Mouse (Mus musculus) gastrocnemius, postnatal 14 days (tissue): ENCODE results near the gene Evpl. TPM values are rescaled to one million over a fixed set of nuclear protein-coding genes. Genes with fewer than 3 reads are reported as not detected.
A peak's percentile ranks its signal among the peaks of the same experiment; 100 is the strongest.

Source experiments
- DNase-seq: peaks from one replicate; pipeline ENCODE4 v3.0.0; 2021; ENCODE audit warnings: mixed read lengths
- intact Hi-C: fragments of 180-260 bp; cut with DNase I; formaldehyde crosslinking; loops from one replicate; pipeline ENCODE4 v1.15.1; 2025; ENCODE audit warnings: low total_unique reads
- total RNA-seq, 2 experiments: library from RNA; stranded (reverse); gene quantifications; 2 replicates each; pipeline ENCODE4 v1.2.3; 2021

Gene Evpl
- total RNA-seq, 2 experiments from 2014 or later, result 0.09 to 0.14 TPM

DNA sequence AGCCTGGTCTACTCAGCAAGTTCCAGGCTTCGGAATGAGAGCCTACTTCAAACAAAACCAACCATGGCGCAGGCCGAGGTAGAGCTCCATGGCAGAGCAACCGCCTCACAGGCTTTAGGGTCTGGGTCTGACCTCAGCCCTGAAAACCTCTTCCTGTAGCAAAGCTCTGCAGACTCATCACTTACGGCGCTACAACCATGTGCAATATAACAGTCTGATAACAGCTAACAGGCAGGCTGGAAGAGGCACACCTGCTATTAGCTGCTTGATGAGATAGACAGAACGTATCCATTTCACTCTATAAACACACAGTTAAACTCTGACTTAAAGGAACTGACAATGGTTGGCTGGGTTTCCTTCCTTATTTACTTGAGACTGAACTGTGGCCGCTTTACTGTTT, 21.6 kb upstream of the Evpl start:
- no peak for DNase-seq
- intact Hi-C loops, result no loop called here

DNA sequence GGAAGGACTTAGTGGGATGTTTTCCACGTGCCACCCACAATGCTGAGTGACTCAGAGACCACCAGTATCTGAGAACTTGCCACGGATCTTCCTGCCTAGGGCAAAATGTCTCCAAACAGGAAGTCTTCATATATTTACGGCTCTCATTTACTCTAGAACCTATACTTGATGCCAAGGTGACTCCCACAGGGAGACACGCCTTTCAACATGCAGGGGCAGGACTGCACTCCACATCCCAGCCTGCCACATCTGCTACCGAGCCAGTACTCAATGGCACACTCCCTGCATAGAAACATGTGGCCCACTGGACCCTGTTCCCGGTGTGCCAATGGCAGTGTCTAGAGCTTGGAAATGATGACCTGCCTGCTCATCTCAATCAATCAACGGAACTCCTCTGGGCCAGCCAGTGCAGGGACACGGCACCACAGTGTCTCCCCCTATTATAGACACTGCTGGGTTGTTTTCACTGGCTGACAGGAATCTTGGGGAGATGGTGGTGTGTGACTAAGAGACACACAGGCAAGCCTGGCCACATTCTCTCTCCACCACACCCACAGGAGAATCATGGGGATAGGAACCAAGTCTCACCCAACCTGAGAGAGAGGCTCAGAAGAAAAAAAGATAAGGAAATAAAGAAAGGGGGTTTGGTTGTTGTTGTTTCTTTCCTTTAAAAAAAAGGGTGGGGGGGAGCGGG, 18.3 kb upstream of the Evpl start:
- intact Hi-C loops, result no loop called here

DNA sequence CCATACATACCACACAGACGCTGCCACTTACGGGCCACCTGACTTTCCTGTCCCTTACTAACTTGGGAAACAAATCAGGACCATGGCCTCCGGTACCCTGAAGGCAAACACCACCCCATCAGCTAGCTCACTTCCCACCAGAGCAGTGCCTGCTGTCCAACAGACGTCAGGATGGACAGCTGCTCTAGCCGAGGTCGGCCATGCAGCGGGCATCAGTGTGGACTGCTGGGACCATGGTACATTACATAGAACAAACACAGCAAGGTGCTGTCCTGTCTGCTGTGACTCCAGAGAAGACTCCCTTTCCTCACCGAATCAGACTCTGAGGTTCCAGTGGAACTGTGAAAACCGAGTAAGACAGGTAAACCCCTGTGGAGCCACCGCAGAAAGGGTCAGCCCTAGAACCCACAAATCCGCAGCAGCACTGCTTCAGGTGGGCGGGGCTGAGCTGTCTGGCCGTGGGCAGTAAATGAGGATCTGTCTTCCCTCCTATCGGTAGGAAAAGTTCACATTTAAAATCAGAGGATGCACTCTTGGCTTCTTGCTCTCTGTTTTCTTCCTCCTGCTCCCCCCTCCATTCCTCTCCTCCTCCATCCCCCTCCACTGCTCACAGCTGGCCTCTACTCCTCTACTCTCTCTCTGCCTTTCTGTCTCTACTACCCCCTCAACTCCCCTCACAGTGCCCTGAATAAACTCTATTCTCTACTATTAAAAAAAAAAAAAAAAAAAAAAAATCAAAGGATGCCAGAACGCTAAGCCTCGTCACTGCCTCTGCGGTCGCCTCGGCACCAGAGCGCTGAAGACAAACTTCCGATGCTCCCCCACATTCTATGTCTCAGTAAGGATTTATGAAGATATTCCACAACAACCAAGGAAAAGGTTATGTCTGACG, 17.5 kb upstream of the Evpl start:
- DNase-seq, result no peak
- intact Hi-C loops, result no loop called here

More for the DNA sequence above, 18.3 kb upstream of the Evpl start:
- DNase-seq, result no peak

DNA sequence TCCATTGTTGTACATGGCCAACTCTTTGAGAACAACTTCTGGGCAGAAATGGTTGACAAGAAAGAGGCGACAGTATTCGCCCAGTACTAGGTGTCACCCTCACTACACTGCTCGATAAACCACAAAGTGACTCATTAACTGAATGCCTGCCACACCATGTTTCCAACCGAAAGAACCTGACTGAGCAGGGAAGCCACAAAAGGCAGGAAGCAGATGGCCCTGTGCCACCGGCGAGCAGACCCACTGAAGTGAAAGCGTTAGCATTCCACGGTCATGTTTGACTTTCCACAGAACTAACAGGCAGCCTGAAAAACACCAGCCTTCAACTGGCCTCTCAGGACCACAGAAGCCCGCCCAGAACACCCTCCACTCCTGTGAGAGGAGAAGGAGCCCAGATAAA, 16.8 kb upstream of the Evpl start:
- intact Hi-C loops, result no loop called here
- no peak for DNase-seq

- intact Hi-C loops, result no loop called here
- DNase-seq, result no peak
Measured at GRCm38 (mm10) chr11:116253076-116253600, 15.3 kb upstream of the Evpl start.

DNA sequence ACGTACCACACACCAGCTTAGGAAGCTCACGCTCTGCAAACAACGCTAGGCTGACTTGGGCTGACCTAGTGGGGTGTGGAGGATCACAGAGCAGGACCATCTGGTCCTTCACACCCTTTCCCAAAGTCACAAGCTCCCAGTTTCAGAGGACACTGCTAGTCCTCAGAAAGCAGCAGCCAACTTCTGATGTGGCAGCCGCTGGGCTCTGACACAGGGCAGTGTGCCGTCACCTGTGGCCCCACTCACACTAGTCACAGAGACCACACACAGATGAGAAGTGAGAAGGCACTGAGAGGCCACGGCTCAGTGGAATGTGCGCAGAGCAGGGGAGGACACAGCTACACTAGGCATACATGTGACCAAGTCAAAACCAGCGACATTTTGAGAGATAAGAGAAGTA, 13.0 kb upstream of the Evpl start:
- intact Hi-C loops, result no loop called here
- no peak for DNase-seq

GRCm38 (mm10) chr11:116247502-116248222, 9.8 kb upstream of the Evpl start:
- intact Hi-C loops, result no loop called here
- DNase-seq, result no peak

DNA sequence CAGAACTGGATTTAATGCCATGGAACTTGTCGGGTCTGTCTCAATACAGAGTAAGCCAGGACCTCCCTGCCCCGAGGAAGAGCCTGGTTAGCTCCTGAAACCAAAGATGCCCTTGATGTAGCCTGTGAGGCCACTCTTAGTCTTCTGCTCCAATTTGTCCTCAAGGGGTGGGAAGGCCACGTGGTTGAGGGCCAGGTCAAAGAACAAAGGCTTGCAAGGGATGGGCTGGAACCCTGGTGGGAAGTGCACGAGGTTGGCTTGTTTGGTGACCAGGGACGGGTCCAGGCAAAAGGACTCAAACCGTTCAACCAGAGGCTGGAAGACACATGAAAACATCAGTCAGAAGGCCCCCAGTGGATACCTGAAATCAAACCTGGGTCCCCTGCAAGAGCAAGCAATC, 7.7 kb upstream of the Evpl start:
- intact Hi-C loops, result no loop called here

GRCm38 (mm10) chr11:116244580-116244979, 6.7 kb upstream of the Evpl start:
- intact Hi-C loops, result no loop called here
- DNase-seq, result no peak

More for the DNA sequence above, 7.7 kb upstream of the Evpl start:
- no peak for DNase-seq

DNA sequence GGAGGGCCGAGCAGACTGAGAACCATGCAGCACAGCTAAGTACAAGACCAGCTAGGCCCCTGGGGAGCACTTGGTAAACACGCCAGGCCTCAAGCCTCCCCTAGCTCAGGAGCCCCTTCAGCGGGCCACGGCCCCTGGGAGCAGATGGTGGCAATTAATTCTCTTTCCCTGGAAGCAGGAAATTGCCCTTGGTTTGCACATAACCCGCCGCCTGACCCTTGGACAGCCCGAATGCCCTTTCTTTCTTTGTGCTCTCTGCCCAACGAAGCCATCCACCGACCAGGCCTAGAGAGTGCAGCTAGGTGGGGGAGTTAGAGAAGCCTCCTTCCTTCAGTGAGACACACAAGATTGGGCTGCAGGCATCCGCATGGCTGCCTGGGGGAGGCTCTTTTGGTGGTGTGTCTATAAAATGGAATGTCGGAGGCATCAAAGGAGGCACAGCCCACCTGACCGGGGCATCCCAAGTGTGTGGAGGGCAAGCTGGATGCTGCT, 3.9 kb upstream of the Evpl start:
- intact Hi-C loops, result no loop called here
- DNase-seq, result no peak

- intact Hi-C loops, result no loop called here
- DNase-seq, result no peak
Measured at GRCm38 (mm10) chr11:116239797-116240196, 1.9 kb upstream of the Evpl start.

DNA sequence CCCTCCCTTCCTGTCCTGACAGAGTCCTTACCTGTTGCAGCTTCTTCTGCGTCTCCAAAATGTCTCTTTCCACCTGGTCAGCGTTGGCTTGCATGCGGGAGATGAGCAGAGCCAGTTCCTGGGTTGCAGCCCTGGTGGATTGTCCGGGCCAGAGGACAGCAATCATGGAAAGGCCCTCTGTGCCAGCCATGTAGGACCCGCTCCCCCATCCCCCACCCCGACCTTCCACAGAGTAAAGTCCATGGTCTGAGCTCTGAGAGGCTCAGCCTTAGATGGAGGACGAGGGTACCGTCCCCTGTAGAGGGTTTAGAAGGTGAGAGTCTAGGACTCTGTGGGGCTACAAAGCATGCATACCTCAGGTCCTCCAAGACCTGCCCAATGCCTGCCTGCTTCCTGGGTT, 3.0 kb downstream of the Evpl start:
- intact Hi-C loops, result loop anchor here (2.0 kb wide), 1 partner anchor 52 kb away; no protein-coding TSS in a partner anchor

DNA sequence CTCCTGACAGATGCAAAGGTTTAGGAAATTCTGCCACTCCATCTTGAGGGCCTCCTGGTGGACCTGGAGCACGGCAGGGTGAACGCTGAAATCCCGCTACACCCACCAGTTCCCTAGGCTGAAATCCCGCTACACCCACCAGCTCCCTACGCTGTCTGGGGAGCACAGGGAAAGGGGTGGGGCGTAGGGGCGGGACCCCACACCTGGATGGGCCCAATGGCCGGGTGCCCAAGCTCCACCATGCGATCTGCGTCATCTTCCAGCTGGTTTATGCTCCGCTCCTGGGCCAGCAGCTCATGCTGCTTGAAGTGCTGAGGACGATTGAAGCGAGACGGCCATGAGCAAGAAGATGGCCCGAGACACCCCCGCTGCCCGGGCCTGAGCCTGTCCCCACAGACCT, 5.5 kb downstream of the Evpl start:
- intact Hi-C loops, result no loop called here
- no peak for DNase-seq

More for the DNA sequence above, 3.0 kb downstream of the Evpl start:
- DNase-seq, result no peak

GRCm38 (mm10) chr11:116228699-116229098, 9.2 kb downstream of the Evpl start:
- intact Hi-C loops, result loop anchor here (5.0 kb wide), 1 partner anchor 234 kb away; no protein-coding TSS in a partner anchor
- DNase-seq, result no peak

DNA sequence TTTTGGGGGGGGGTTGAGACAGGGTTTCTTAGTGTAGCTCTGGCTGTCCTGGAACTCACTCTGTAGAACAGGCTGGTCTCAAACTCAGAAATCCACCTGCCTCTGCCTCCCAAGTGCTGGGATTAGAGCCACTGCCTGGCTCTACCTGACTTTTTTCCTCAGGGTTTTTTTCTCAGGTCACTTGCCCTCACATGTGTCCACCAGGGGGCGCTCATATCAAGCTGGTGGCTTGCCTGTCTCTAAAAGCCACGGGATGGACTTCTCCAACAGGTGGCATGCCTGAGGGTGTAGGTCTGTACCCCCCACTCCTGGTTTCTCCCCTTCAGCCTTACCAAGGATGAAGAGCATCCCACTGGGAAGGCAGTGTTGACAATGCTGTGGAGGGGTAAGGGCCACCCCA, 11.5 kb downstream of the Evpl start:
- intact Hi-C loops, result loop anchor here (2.0 to 5.0 kb wide), 2 partner anchors 68 to 236 kb away; no protein-coding TSS in a partner anchor
- DNase-seq, result peak; percentile 85

DNA sequence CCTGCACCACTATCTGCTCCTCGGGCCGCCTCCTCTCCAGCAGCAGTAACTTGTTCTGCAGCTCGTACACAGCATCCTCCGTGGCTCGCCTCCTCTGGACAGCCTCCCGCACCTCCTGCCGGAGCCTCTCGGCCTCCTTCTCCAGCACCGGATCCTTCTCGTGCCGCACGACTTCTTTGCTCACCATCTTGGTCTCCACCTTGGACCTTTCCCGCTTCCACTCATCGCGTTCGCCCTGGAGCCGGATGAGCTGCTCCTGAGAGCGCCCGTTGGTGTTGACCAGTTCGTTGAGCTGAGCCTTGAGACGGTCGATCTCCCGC, 15.2 kb downstream of the Evpl start:
- intact Hi-C loops, result no loop called here
- DNase-seq, result no peak

DNA sequence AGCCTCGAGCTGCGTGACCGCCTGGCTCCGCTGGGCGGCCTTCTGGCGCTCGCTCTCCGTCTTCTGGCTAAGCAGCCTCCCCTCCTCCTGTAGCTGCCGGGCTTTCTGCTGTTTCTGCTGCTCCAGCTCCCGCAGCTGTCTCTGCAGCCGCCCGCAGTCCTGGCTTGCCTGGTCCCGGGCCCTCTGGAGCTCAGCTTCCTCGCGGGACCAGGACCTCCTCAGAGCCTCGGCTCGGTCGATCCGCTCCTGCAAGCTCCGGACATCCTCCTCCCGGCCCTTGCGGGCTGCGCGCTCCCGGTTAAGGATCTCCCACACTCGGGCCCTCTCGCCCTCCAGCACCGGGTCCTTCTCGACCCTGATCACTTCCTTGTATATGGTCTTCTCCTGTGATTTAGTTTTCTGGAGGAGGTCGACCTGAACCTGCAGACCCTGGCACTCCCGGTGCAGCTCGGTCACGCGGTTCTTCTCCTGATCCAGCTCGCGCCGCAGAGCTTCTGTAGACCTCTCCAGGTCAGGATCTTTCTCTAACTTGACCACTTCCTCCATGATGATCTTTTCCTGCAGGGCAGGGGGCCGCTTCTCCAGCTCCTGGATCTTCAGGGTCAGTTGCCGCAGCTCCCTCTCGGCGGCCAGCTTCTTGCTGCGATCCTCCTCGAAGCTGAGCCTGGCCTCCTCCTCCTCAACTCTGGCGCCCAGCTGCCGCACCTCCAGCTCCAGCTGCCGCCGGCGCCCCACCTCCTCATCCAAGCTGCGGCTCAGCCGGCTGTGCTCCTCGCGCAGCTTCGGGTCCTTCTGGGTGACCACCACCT, 15.7 kb downstream of the Evpl start:
- intact Hi-C loops, result no loop called here
- peak; percentile 48 for DNase-seq

GRCm38 (mm10) chr11:116219885-116220284, 18.0 kb downstream of the Evpl start:
- intact Hi-C loops, result loop anchor here (5.0 kb wide), 1 partner anchor 78 kb away; no protein-coding TSS in a partner anchor
- DNase-seq, result peak; percentile 68
